Mouse (Mus musculus) hindbrain, embryonic 11.5 days (tissue): Measurements from ENCODE around the gene Calhm1. TPM values are rescaled to one million over a fixed set of nuclear protein-coding genes. Genes with fewer than 3 reads are reported as not detected.

Experiments
- polyA plus RNA-seq: library from polyadenylated mRNA; unstranded; fragments of >200 nt; fragmentation: Nextera tagmentation; extraction: Ambion mirVana; gene quantifications from 2 replicates; pipeline ENCODE4 v1.2.1, GENCODE M21; 2014

The Calhm1 gene
- polyA plus RNA-seq, 1 experiment from 2014 or later = not detected

Other genes starting within 250 kb of the Calhm1 start
- 266 and 290 TPM in 2 replicates for gene Ina, start 129.6 kb downstream of the Calhm1 start, polyA plus RNA-seq
- gene Nt5c2, start 129.1 kb downstream of the Calhm1 start, polyA plus RNA-seq = 81.5 and 90.6 TPM in 2 replicates
- gene Pcgf6, start 93.3 kb downstream of the Calhm1 start, polyA plus RNA-seq = 31.6 and 32.2 TPM in 2 replicates
- 10.8 and 11.8 TPM in 2 replicates for gene Taf5, start 76.5 kb downstream of the Calhm1 start, polyA plus RNA-seq
- 1,062 and 1,136 TPM in 2 replicates for gene Usmg5, start 53.6 kb downstream of the Calhm1 start, polyA plus RNA-seq
- 8.1 and 9.4 TPM in 2 replicates for gene Pdcd11, start 53.5 kb downstream of the Calhm1 start, polyA plus RNA-seq
- 0.42 and 0.78 TPM in 2 replicates for gene Calhm2, start 6.0 kb downstream of the Calhm1 start, polyA plus RNA-seq
- not detected in 2 replicates for gene Calhm3, start 13.5 kb upstream of the Calhm1 start, polyA plus RNA-seq
- gene Neurl1a, start 34.6 kb upstream of the Calhm1 start, polyA plus RNA-seq = 2.9 and 3.4 TPM in 2 replicates